Mouse (Mus musculus) hindbrain, embryonic 15.5 days (tissue): ENCODE results near the gene Ets1. TPM values are rescaled to one million over a fixed set of nuclear protein-coding genes. Genes with fewer than 3 reads are reported as not detected.
A peak's percentile ranks its signal among the peaks of the same experiment; 100 is the strongest.

Experiments
- ATAC-seq: fragments of 200-750 bp; cut with Nextera tagmentation; 2 replicates; pipeline ENCODE4 v1.8.0; 2017; ENCODE audit warnings: low read depth, moderate number of reproducible peaks, moderate TSS enrichment; ENCODE audit not compliant: low FRiP score
- H3K27ac ChIP-seq: fragments of 300-500 bp; sonication (generic); replicated peaks from 2 replicates; pipeline ENCODE4 v1.5.1; 2015; ENCODE audit warnings: mild to moderate bottlenecking, inconsistent platforms
- H3K27me3 ChIP-seq: fragments of 300-500 bp; sonication (generic); 2 replicates; pipeline ENCODE4 v1.6.1; 2015; ENCODE audit warnings: control low read depth, inconsistent platforms
- H3K36me3 ChIP-seq: fragments of 300-500 bp; sonication (generic); 2 replicates; pipeline ENCODE4 v1.6.1; 2015; ENCODE audit warnings: control low read depth, inconsistent platforms
- H3K4me1 ChIP-seq: fragments of 300-500 bp; sonication (generic); replicated peaks from 2 replicates; pipeline ENCODE4 v1.6.1; 2015; ENCODE audit warnings: control low read depth, inconsistent platforms
- H3K4me2 ChIP-seq: fragments of 300-500 bp; sonication (generic); 2 replicates; pipeline ENCODE4 v1.6.1; 2015; ENCODE audit warnings: moderate library complexity, mild to moderate bottlenecking, inconsistent platforms
- H3K4me3 ChIP-seq: fragments of 300-500 bp; sonication (generic); 2 replicates; pipeline ENCODE4 v1.5.1; 2015; ENCODE audit warnings: mild to moderate bottlenecking, inconsistent platforms
- H3K9ac ChIP-seq: fragments of 300-500 bp; sonication (generic); 2 replicates; pipeline ENCODE4 v1.6.1; 2015; ENCODE audit warnings: inconsistent platforms
- H3K9me3 ChIP-seq: fragments of 300-500 bp; sonication (generic); 2 replicates; pipeline ENCODE4 v1.6.1; 2016; ENCODE audit warnings: control low read depth, inconsistent platforms
- WGBS: fragments of 180-500 bp; shearing (Covaris S2); methylation state at CpG from one replicate; pipeline ENCODE4 v1.1.7; 2015; 5-methylcytosine and 5-hydroxymethylcytosine counted together
- polyA plus RNA-seq: library from polyadenylated mRNA; unstranded; fragments of >200 nt; fragmentation: Nextera tagmentation; extraction: Ambion mirVana; gene quantifications from 2 replicates; pipeline ENCODE4 v1.2.1, GENCODE M21; 2015

Ets1 gene
- polyA plus RNA-seq, 1 experiment from 2014 or later: 18.9 TPM

GRCm38 (mm10) chr9:32711768-32712167 lies 75.7 kb downstream of the Ets1 start:
- 80% methylated on average over 4 of the region's 4 CpGs for WGBS
- ATAC-seq: no peak
- no peak overlapping the region for H3K27ac ChIP-seq

GRCm38 (mm10) chr9:32712383-32712910 lies 76.4 kb downstream of the Ets1 start:
- Histone ChIP-seq H3K4me3 (no peak overlapping the region), H3K4me1 (peaks cover 19% of the 10 kb centered on the region), H3K9me3 (no peaks in the 10 kb centered on the region), H3K27ac (no peak overlapping the region), H3K4me2 (no peak overlapping the region), H3K27me3 (peaks cover 2% of the 10 kb centered on the region; the same call in 1 of the 2 replicates), H3K9ac (no peak overlapping the region), H3K36me3 (no peaks in the 10 kb centered on the region)
- 95% methylated on average over 7 of the region's 7 CpGs for WGBS
- no peak for ATAC-seq

More at GRCm38 (mm10) chr9:32711768-32712167, 75.7 kb downstream of the Ets1 start:
- Histone ChIP-seq H3K4me2 (no peak overlapping the region), H3K9me3 (no peaks in the 10 kb centered on the region), H3K27me3 (peaks cover 2% of the 10 kb centered on the region; the same call in 1 of the 2 replicates), H3K4me3 (no peak overlapping the region), H3K9ac (no peak overlapping the region), H3K4me1 (peaks cover 12% of the 10 kb centered on the region), H3K36me3 (no peaks in the 10 kb centered on the region)

- no peak overlapping the region for H3K27ac ChIP-seq
- no peaks in the 10 kb centered on the region for H3K9me3 ChIP-seq
- H3K36me3 ChIP-seq: no peaks in the 10 kb centered on the region
- H3K4me1 ChIP-seq: peaks cover 19% of the 10 kb centered on the region
- H3K4me2 ChIP-seq: no peak overlapping the region
- WGBS: 100% methylated on average over 1 of the region's 1 CpGs
- H3K9ac ChIP-seq: no peak overlapping the region
- no peak overlapping the region for H3K4me3 ChIP-seq
- no peak for ATAC-seq
- H3K27me3 ChIP-seq: peaks cover 2% of the 10 kb centered on the region; the same call in 1 of the 2 replicates
Observed at GRCm38 (mm10) chr9:32713106-32713505, 77.1 kb downstream of the Ets1 start.

GRCm38 (mm10) chr9:32713790-32714189 lies 77.8 kb downstream of the Ets1 start:
- Histone ChIP-seq H3K27me3 (peaks cover 2% of the 10 kb centered on the region; the same call in 1 of the 2 replicates), H3K4me2 (no peak overlapping the region), H3K9me3 (no peaks in the 10 kb centered on the region), H3K27ac (no peak overlapping the region), H3K9ac (no peak overlapping the region), H3K36me3 (no peaks in the 10 kb centered on the region), H3K4me1 (peaks cover 19% of the 10 kb centered on the region), H3K4me3 (no peak overlapping the region)
- no peak for ATAC-seq
- 66% methylated on average over 4 of the region's 4 CpGs for WGBS

- Histone ChIP-seq H3K27me3 (peaks cover under 1% of the 10 kb centered on the region; the same call in 1 of the 2 replicates), H3K4me2 (no peak overlapping the region)
- WGBS: 80% methylated on average over 7 of the region's 7 CpGs
Observed at GRCm38 (mm10) chr9:32714487-32714886, 78.5 kb downstream of the Ets1 start.

GRCm38 (mm10) chr9:32715806-32716466 lies 79.9 kb downstream of the Ets1 start:
- H3K4me3 ChIP-seq: no peak overlapping the region
- H3K4me1 ChIP-seq: peaks cover 19% of the 10 kb centered on the region
- H3K27me3 ChIP-seq: no peaks in the 10 kb centered on the region; the same call in 1 of the 2 replicates
- H3K36me3 ChIP-seq: no peaks in the 10 kb centered on the region
- H3K27ac ChIP-seq: 0 out of 2 replicates have a peak overlapping the region, but pooled peaks have one; percentile 40
- WGBS: 9% methylated on average over 9 of the region's 9 CpGs
- no peak overlapping the region for H3K4me2 ChIP-seq
- ATAC-seq: peak; percentile 50
- no peaks in the 10 kb centered on the region for H3K9me3 ChIP-seq
- no peak overlapping the region for H3K9ac ChIP-seq

More at GRCm38 (mm10) chr9:32714487-32714886, 78.5 kb downstream of the Ets1 start:
- H3K9me3 ChIP-seq: no peaks in the 10 kb centered on the region
- ATAC-seq: no peak
- H3K4me3 ChIP-seq: no peak overlapping the region
- H3K9ac ChIP-seq: no peak overlapping the region
- H3K36me3 ChIP-seq: no peaks in the 10 kb centered on the region
- H3K27ac ChIP-seq: no peak overlapping the region
- peaks cover 19% of the 10 kb centered on the region for H3K4me1 ChIP-seq

GRCm38 (mm10) chr9:32717268-32717920 lies 81.4 kb downstream of the Ets1 start:
- Histone ChIP-seq H3K9ac (no peak overlapping the region), H3K27me3 (no peaks in the 10 kb centered on the region; the same call in 1 of the 2 replicates), H3K9me3 (no peaks in the 10 kb centered on the region), H3K4me1 (peaks cover 19% of the 10 kb centered on the region), H3K4me3 (no peak overlapping the region), H3K4me2 (no peak overlapping the region), H3K27ac (peak overlapping the region; percentile 12; the same call in 1 of the 2 replicates), H3K36me3 (no peaks in the 10 kb centered on the region)
- ATAC-seq: no peak
- WGBS: 54% methylated on average over 12 of the region's 12 CpGs

GRCm38 (mm10) chr9:32717931-32718820 lies 82.2 kb downstream of the Ets1 start:
- Histone ChIP-seq H3K9me3 (no peaks in the 10 kb centered on the region), H3K4me1 (peaks cover 19% of the 10 kb centered on the region), H3K4me2 (no peak overlapping the region), H3K36me3 (no peaks in the 10 kb centered on the region), H3K4me3 (no peak overlapping the region), H3K27me3 (no peaks in the 10 kb centered on the region; the same call in 1 of the 2 replicates), H3K27ac (no peak overlapping the region; the same call in 1 of the 2 replicates), H3K9ac (no peak overlapping the region)
- 69% methylated on average over 9 of the region's 9 CpGs for WGBS
- ATAC-seq: no peak

GRCm38 (mm10) chr9:32718868-32719267 lies 82.8 kb downstream of the Ets1 start:
- Histone ChIP-seq H3K4me2 (no peak overlapping the region), H3K9me3 (no peaks in the 10 kb centered on the region), H3K27ac (no peak overlapping the region), H3K9ac (no peak overlapping the region), H3K36me3 (no peaks in the 10 kb centered on the region), H3K27me3 (no peaks in the 10 kb centered on the region; the same call in 1 of the 2 replicates), H3K4me3 (no peak overlapping the region), H3K4me1 (peaks cover 19% of the 10 kb centered on the region)
- no peak for ATAC-seq
- WGBS: 83% methylated on average over 4 of the region's 4 CpGs

- H3K9me3 ChIP-seq: no peaks in the 10 kb centered on the region
- H3K27me3 ChIP-seq: no peaks in the 10 kb centered on the region
Observed at GRCm38 (mm10) chr9:32719941-32720263, 83.9 kb downstream of the Ets1 start.

GRCm38 (mm10) chr9:32720264-32721031 lies 84.4 kb downstream of the Ets1 start:
- H3K4me2 ChIP-seq: no peak overlapping the region
- no peak overlapping the region for H3K4me3 ChIP-seq
- WGBS: 54% methylated on average over 12 of the region's 12 CpGs
- H3K9ac ChIP-seq: no peak overlapping the region
- H3K9me3 ChIP-seq: no peaks in the 10 kb centered on the region
- H3K36me3 ChIP-seq: no peaks in the 10 kb centered on the region
- ATAC-seq: no peak
- no peak overlapping the region for H3K27ac ChIP-seq
- no peaks in the 10 kb centered on the region for H3K27me3 ChIP-seq
- peaks cover 19% of the 10 kb centered on the region for H3K4me1 ChIP-seq

More at GRCm38 (mm10) chr9:32719941-32720263, 83.9 kb downstream of the Ets1 start:
- H3K36me3 ChIP-seq: no peaks in the 10 kb centered on the region
- 59% methylated on average over 3 of the region's 3 CpGs for WGBS
- no peak overlapping the region for H3K9ac ChIP-seq
- no peak overlapping the region for H3K4me2 ChIP-seq
- H3K27ac ChIP-seq: no peak overlapping the region
- H3K4me1 ChIP-seq: peaks cover 19% of the 10 kb centered on the region
- ATAC-seq: no peak
- H3K4me3 ChIP-seq: no peak overlapping the region
